ENCODE assay signal across 12 mouse cellular contexts in the genomic region with DNA sequence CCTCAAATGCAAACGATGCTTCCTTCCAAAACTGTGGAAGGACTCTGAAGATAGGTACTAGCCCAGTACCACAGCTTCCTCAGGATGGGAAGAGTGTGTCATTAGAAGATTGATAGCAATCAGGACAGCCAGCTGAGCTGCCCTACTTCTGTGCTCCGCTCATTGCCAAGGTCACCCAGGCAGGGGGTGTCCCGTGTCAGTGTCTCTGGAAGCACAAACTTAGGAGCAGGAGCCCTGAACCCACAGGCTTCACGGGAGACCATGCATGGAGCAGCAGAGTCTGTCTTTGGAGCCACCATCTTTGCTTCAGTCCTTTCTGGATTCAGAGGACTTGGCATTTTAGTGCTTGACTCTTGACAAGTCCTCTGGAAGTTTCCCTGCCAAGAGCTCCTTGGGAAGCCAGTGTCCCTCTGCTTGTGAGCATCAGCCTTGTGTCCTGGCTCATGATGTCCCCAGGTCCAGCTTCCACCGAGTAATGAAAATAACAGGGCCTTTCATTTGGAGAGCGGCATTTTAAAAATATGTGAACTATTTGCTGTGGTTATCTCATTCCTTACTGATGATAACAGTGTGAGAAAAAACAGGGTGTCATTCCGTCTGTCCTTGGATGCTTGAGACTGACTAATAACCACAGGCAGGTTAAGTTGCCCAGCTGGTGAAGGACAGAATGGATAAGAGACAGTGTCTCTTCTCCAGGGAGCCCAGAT. TPM values are rescaled to one million over a fixed set of nuclear protein-coding genes. Genes with fewer than 3 reads are reported as not detected.
DNase-seq lines count a peak whose midpoint lies in the region; ATAC-seq and TF ChIP-seq lines count a peak whose summit lies in the region.
"Had no signal": no experiment of that assay in that cellular context is flagged by ENCODE, and none has a peak within 500 bp of the region (broad histone marks: within the 10 kb centered on the region; RNA-seq: fewer than 3 reads in every experiment).

No protein-coding gene starts in this region.

- TF ChIP-seq EP300 in liver, postnatal 0 days (IDR thresholded peaks at IDR 0.05; ENCODE audit: low read depth) = no peak

- H3K36me3 ChIP-seq in lung, embryonic 15.5 days = no peaks in the 10 kb centered on the region
- H3K36me3 ChIP-seq in liver, postnatal 0 days (replicated peaks; ENCODE audit: insufficient read depth, low read length) = no peaks in the 10 kb centered on the region
- H3K36me3 ChIP-seq in midbrain, embryonic 15.5 days (replicated peaks) = no peaks in the 10 kb centered on the region

- H3K9me3 ChIP-seq in lung, embryonic 15.5 days = no peaks in the 10 kb centered on the region
- no peaks in the 10 kb centered on the region for H3K9me3 ChIP-seq in liver, postnatal 0 days (ENCODE audit: low read length)
- no peaks in the 10 kb centered on the region for H3K9me3 ChIP-seq in midbrain, embryonic 15.5 days
- H3K9me3 ChIP-seq: limb, embryonic 10.5 days; midbrain, embryonic 13.5 days had no signal

- H3K27ac ChIP-seq in lung, embryonic 15.5 days = peak overlapping the region; percentile 76; the same call in 1 of the 2 replicates
- peak overlapping the region; percentile 64 for H3K27ac ChIP-seq in liver, postnatal 0 days (ENCODE audit: low read depth)
- no peak overlapping the region for H3K27ac ChIP-seq in midbrain, embryonic 15.5 days
- H3K27ac ChIP-seq: midbrain, embryonic 13.5 days had no signal

- no peak for ATAC-seq in lung, embryonic 15.5 days (ENCODE audit: borderline replicate concordance, extremely low read depth, low FRiP score, low TSS enrichment)
- ATAC-seq in liver, postnatal 0 days = peak; percentile 33
- no peak for ATAC-seq in midbrain, embryonic 15.5 days (replicated peaks)
- ATAC-seq: activated CD4-positive, CD25-positive, alpha-beta regulatory T cell, adult 4 months; midbrain, embryonic 13.5 days had no signal

- peak; percentile 27 for DNase-seq in gastrocnemius, adult 18-20 months (ENCODE audit: low spot score)
- DNase-seq in gastrocnemius, postnatal 4 days (ENCODE audit: low spot score in 2 of 2) = no peak
- no peak for DNase-seq in lung, postnatal 4 days
- DNase-seq in adrenal gland, postnatal 10 days = peak; percentile 49
- no peak for DNase-seq in liver, postnatal 0 days
- no peak for DNase-seq in thymus, postnatal 25 days
- DNase-seq: cerebellum, adult 9-10 months had no signal

- no peak overlapping the region for H3K9ac ChIP-seq in lung, embryonic 15.5 days
- no peak overlapping the region for H3K9ac ChIP-seq in liver, postnatal 0 days (replicated peaks)
- no peak overlapping the region for H3K9ac ChIP-seq in midbrain, embryonic 15.5 days
- H3K9ac ChIP-seq: midbrain, embryonic 13.5 days had no signal

- H3K27me3 ChIP-seq in lung, embryonic 15.5 days = no peaks in the 10 kb centered on the region
- no peaks in the 10 kb centered on the region for H3K27me3 ChIP-seq in liver, postnatal 0 days (ENCODE audit: insufficient read depth, low read length)
- no peaks in the 10 kb centered on the region for H3K27me3 ChIP-seq in midbrain, embryonic 15.5 days (replicated peaks)
- H3K27me3 ChIP-seq: midbrain, embryonic 13.5 days had no signal

- H3K4me1 ChIP-seq in lung, embryonic 15.5 days = peaks cover 35% of the 10 kb centered on the region
- H3K4me1 ChIP-seq in liver, postnatal 0 days (ENCODE audit: insufficient read depth) = peaks cover 11% of the 10 kb centered on the region
- H3K4me1 ChIP-seq in midbrain, embryonic 15.5 days = no peaks in the 10 kb centered on the region
- H3K4me1 ChIP-seq: midbrain, embryonic 13.5 days had no signal

- H3K4me3 ChIP-seq in lung, embryonic 15.5 days = no peak overlapping the region
- no peak overlapping the region for H3K4me3 ChIP-seq in liver, postnatal 0 days (ENCODE audit: low read depth, low read length)
- H3K4me3 ChIP-seq in midbrain, embryonic 15.5 days = no peak overlapping the region
- H3K4me3 ChIP-seq: limb, embryonic 10.5 days; midbrain, embryonic 13.5 days had no signal

- WGBS in lung, embryonic 15.5 days = 43% methylated on average over 7 of the region's 7 CpGs
- WGBS in liver, postnatal 0 days (ENCODE audit: insufficient replicate concordance) = 50% methylated on average over 7 of the region's 7 CpGs
- WGBS in midbrain, embryonic 15.5 days = 92% methylated on average over 7 of the region's 7 CpGs

- H3K4me2 ChIP-seq in lung, embryonic 15.5 days = no peak overlapping the region
- H3K4me2 ChIP-seq in liver, postnatal 0 days (ENCODE audit: low read depth, low read length) = no peak overlapping the region
- no peak overlapping the region for H3K4me2 ChIP-seq in midbrain, embryonic 15.5 days
- H3K4me2 ChIP-seq: midbrain, embryonic 13.5 days had no signal

- no peak for TF ChIP-seq CTCF in liver, postnatal 0 days (IDR thresholded peaks at IDR 0.05; ENCODE audit: low read depth)

RNA-seq across cellular contexts. Expression of a gene that starts 54.3 kb away (rescaled TPM):
- 1 to 10 TPM; 5.7 to 9.4 TPM for total RNA-seq in gastrocnemius, adult 18-20 months (2021)
- 10 to 100 TPM; 19.4 to 22.4 TPM for total RNA-seq in gastrocnemius, postnatal 4 days (2021)
- polyA plus RNA-seq in lung, embryonic 15.5 days (2015; fragmentation: Nextera tagmentation; extraction: Ambion mirVana) = 14.5 and 14.7 TPM in 2 replicates
- total RNA-seq in adrenal gland, postnatal 10 days (2021) = 10 to 100 TPM; 28.2 to 31.4 TPM
- 2.6 and 2.7 TPM in 2 replicates for polyA plus RNA-seq in liver, postnatal 0 days (2015; fragmentation: Nextera tagmentation; extraction: Ambion mirVana)
- polyA plus RNA-seq in midbrain, embryonic 15.5 days (2015; fragmentation: Nextera tagmentation; extraction: Ambion mirVana) = 3.9 and 4.5 TPM in 2 replicates

Comparison
In these comparisons a context has a peak if more than half of its experiments do, and no peak if none do; other contexts are left out.
1. DNase-seq: peak in gastrocnemius, adult 18-20 months (single experiment) and adrenal gland, postnatal 10 days (single experiment); none in gastrocnemius, postnatal 4 days (0 of 2), lung, postnatal 4 days (0 of 2), liver, postnatal 0 days (single experiment) and thymus, postnatal 25 days (single experiment).